Mouse (Mus musculus): ENCODE data around the gene C1ql4. TPM values are rescaled to one million over a fixed set of nuclear protein-coding genes. Genes with fewer than 3 reads are reported as not detected.

Gene C1ql4
- 0.28 and 0.33 TPM in 2 replicates for polyA plus RNA-seq (2015; fragmentation: Nextera tagmentation; extraction: Ambion mirVana)

DNA sequence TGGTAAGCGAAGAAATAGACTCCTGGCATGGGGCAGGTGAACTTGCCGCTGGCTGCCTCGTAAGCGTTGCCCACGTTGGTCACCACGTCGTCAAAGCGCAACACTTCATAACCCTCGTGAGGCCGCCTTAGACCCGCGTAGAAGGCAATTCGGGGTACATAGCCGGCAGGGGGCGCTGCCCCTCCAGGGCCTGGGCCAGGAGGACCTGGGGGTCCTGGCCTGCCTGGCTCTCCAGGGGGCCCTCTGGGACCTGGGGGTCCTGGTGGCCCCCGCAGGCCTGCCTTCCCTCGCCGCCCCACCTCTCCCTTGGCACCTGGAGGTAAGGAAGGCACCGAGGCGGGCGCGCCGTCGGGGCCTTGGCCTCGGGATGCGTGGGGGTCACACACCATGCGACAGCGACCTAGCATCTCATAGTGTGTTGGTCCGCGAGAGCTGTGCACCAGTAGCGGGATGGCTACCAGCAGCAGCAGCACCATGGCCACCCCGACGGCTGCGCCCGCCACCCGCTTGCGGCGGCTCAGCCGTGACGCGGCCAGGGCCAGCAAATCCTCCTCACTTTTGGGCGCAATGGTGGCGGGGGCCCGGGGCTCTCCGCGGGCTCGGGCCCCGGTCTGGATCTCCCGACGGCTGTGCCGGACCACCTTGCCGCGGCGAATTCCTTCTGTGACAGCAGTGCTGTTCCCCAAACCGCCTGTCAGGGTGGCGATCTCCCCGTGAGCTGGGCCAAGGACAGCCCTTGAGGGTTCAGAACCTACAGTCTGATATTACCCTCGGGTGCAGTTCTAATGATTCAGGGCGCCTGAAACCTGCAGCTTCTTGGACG lies at the start of gene C1ql4:
TSS of gene C1ql4 (minus strand) at position 565 of the 823 bp plus-strand sequence.
- Histone ChIP-seq H3K27me3 (peaks cover 53% of the 10 kb centered on the region), H3K27ac (replicated peaks) (no peak within 1 kb of the TSS), H3K4me1 (peaks cover 16% of the 10 kb centered on the region), H3K9me3 (no peaks in the 10 kb centered on the region), H3K4me2 (replicated peaks) (peak within 1 kb of the TSS; percentile 41), H3K9ac (replicated peaks) (peak within 1 kb of the TSS; percentile 20; the same call in 1 of the 2 replicates), H3K4me3 (peak within 1 kb of the TSS; percentile 27), H3K36me3 (0 out of 2 replicates have a peak, but pooled peaks cover under 1% of the 10 kb centered on the region)
- no peak for ATAC-seq (replicated peaks)
- 7% methylated on average over 60 of the region's 60 CpGs for WGBS

DNA sequence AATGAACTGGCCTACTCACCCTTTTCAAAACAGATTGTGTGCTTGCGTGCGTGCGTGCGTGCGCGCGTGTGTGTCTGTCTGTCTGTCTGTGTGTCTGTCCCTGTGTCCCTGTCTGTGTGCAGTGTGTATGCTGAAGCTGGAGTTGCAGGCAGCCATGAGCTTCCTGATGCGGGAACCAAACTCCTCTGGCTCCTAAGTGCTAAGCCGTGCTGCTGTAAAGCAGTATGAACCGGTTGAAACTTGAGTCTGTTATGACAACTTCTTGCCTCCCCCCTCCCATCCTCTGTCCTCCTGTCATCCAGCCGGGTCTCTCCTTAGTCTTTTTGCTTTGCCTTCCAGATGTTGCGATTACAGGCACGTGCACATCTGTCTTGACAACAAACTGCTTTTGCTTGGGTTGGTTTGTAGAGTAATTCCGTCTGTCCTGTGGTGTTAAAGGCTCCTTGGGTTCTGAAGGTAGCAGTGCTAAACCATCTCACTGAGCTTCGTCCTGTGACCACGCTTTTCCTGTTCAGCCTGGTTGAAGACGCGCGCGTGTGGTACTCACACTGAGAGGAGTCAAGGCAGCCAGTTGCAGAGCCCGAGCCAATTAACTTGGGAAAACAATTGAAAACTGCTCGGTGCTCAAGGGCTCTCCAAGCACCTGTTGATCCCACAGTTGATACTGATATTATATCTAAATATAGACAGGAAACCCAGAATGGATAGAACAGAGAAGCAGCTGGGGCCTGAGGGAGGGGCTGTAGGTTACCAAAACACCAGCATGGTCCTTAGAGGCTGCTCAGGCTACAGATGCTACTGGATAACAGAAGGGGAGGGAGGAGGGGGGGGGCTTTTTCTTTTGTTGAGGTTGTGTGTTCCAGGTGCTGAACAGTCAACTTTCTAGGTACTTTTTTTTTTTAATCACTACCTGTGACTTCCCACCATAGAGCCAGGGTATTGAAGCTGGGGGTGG lies 42.6 kb upstream of the C1ql4 start:
- H3K9ac ChIP-seq (replicated peaks): no peak overlapping the region; the same call in 1 of the 2 replicates
- H3K27ac ChIP-seq (replicated peaks): no peak overlapping the region
- WGBS: 56% methylated on average over 22 of the region's 22 CpGs
- H3K4me2 ChIP-seq (replicated peaks): no peak overlapping the region
- peaks cover 40% of the 10 kb centered on the region for H3K4me1 ChIP-seq
- no peaks in the 10 kb centered on the region for H3K27me3 ChIP-seq
- no peaks in the 10 kb centered on the region for H3K9me3 ChIP-seq
- no peaks in the 10 kb centered on the region for H3K36me3 ChIP-seq
- H3K4me3 ChIP-seq: no peak overlapping the region
- no peak for ATAC-seq (replicated peaks)

DNA sequence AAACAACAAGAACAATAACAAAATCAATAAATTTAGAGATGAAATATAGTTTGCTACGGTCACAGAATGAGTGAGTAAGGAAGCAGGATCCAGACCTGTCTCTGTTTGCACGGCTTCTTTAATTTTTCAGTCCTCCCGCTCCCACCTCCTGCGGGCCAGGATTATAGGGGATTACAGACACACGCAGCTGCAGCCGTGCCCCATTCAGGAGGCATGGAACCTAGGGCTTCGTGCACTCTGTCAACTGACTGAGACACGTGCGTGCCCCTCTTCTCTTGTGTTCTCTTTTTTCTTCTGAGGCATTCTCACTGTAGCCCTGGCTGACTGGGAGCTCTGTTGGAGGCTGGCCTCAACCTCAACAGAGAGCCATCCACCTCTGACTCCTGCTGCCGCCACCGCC lies 41.8 kb upstream of the C1ql4 start:
- ATAC-seq (replicated peaks): no peak
- Histone ChIP-seq H3K9ac (replicated peaks) (no peak overlapping the region; the same call in 1 of the 2 replicates), H3K4me1 (peaks cover 41% of the 10 kb centered on the region), H3K4me2 (replicated peaks) (no peak overlapping the region), H3K4me3 (no peak overlapping the region), H3K36me3 (no peaks in the 10 kb centered on the region), H3K27me3 (no peaks in the 10 kb centered on the region), H3K9me3 (no peaks in the 10 kb centered on the region), H3K27ac (replicated peaks) (no peak overlapping the region)
- 29% methylated on average over 11 of the region's 11 CpGs for WGBS

DNA sequence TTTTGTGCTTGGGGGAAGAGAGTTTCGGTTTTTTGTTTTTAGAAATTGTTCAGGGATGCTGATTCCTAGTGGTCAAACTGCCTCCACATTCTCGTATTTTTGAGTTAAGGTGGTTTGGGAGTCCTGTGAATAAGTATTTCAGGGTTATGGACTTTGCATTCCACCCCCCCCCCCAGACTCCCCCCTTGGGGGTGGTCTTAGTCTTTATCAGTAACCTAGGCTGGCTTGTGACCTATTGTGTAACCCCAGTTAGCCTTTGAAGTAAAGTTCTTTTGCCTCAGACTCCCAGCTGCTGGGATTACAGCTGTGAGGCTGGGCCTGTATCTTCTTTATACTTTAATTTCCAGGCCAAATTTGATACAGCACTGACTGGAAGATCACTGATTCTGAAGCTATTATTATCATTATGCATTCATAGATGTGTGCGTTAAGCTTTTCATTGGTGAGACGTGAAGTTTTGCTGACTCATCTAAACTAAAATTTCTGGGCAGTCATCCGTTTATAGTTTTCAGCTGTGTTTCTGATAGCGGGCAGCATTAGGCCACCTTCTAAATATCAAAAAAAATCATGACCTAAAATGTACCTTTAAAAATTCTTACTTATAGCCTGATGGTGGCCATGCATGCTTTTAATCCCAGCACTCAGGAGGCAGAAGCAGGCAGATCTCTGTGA lies 40.4 kb upstream of the C1ql4 start:
- Histone ChIP-seq H3K4me1 (peaks cover 38% of the 10 kb centered on the region), H3K27ac (replicated peaks) (no peak overlapping the region), H3K36me3 (no peaks in the 10 kb centered on the region), H3K9ac (replicated peaks) (peak overlapping the region; percentile 84; the same call in 1 of the 2 replicates), H3K4me2 (replicated peaks) (peak overlapping the region; percentile 74), H3K9me3 (no peaks in the 10 kb centered on the region), H3K27me3 (no peaks in the 10 kb centered on the region), H3K4me3 (peak overlapping the region; percentile 92)
- ATAC-seq (replicated peaks): no peak
- 62% methylated on average over 6 of the region's 6 CpGs for WGBS

DNA sequence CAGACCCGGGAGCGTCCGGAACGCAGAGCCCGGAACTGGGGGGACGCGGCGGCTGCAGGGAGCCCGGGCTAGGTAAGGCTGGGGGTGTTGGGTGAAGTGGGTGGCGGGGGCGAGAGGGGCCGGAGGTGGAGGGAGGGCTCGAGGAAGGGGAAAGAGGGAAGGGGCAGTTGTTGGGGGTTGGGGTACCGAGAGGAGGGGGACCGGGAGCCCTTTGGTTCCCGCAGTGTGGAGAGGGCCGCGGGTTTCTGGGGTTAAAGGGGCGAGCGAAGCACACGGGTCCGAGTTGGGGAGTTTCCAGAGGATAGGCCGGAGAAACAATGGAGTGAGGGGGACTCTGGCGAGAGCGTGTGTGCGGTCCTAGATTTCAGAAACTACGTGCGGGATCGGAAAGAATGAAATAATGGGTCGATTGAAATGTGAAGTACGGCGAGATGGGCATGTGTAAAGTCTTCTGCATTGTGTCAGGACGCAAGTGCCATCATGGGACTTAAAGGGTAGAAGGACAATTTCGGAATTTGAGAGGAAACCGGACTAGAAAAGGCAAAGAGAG lies 39.3 kb upstream of the C1ql4 start:
- ATAC-seq (replicated peaks): peak; percentile 33; the same call in 1 of the 2 replicates
- Histone ChIP-seq H3K4me1 (peaks cover 38% of the 10 kb centered on the region), H3K4me2 (replicated peaks) (peak overlapping the region; percentile 74), H3K27me3 (no peaks in the 10 kb centered on the region), H3K9ac (replicated peaks) (peak overlapping the region; percentile 84), H3K36me3 (no peaks in the 10 kb centered on the region), H3K27ac (replicated peaks) (peak overlapping the region; percentile 98), H3K4me3 (peak overlapping the region; percentile 92), H3K9me3 (no peaks in the 10 kb centered on the region)
- WGBS: under 1% methylated on average over 33 of the region's 35 CpGs

DNA sequence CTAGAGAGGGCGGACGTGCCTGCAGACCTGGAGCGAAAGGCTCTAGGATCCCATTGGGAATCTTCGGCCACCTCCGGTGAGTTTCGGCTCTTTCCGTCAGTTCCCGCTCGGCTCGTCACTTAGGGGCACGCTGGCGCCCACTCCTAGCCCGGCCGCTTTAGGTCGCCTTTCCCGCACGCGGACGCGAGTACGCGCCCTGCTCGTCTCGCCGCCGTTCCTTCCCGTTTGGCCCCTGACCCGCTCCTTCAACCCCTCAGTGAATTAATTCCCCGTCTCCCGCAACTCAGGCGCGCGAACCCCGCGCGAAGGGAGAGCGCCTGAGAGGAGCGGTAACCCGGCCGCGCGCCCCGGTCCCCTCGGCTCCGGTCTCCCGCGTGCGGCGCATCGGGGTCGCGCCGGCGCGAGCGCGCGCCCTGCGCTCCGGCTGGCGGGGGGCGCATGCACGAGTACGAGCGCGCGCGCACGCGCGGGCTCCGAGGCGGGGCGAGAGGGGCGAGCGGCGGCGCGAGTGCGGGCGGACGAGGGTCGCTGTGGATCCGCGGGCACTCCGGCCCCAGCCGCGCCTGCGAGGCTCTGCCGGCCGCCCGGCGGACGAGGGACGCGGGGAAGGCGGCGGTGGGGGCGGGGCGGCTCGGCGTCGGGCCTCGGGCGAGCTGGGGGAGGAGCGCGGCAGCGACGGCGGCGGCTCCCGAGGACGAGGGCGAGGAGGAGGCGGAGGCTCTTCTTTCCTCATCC lies 38.6 kb upstream of the C1ql4 start:
- peak overlapping the region; percentile 98 for H3K27ac ChIP-seq (replicated peaks)
- H3K27me3 ChIP-seq: no peaks in the 10 kb centered on the region
- H3K4me1 ChIP-seq: peaks cover 38% of the 10 kb centered on the region
- peak; percentile 93 for ATAC-seq (replicated peaks)
- H3K9me3 ChIP-seq: no peaks in the 10 kb centered on the region
- H3K4me2 ChIP-seq (replicated peaks): peak overlapping the region; percentile 74
- H3K9ac ChIP-seq (replicated peaks): peak overlapping the region; percentile 84
- under 1% methylated on average over 115 of the region's 115 CpGs for WGBS
- H3K36me3 ChIP-seq: no peaks in the 10 kb centered on the region
- H3K4me3 ChIP-seq: peak overlapping the region; percentile 92

DNA sequence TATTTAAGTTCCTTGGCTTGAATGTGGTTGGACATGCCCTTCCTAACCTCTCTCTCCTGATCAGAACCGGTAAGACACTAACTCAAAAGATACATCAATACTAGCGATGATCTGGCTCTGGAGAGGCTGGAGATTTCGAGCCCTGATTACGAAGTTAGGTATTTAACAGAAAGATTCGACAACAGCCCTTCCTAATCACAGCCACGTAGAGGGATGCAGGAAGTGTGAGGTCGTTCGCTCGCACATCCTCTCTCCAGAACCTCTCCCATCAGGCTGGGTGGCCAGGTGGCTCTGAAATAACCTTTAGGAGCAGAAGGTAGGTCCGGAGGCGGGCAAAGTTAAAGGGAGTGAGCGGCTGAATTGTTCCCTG lies 38.1 kb upstream of the C1ql4 start, which contains the start of gene Spats2:
TSS of gene Spats2 (plus strand) at position 206 of the 370 bp plus-strand sequence.
- H3K9me3 ChIP-seq: no peaks in the 10 kb centered on the region
- no peaks in the 10 kb centered on the region for H3K27me3 ChIP-seq
- H3K4me3 ChIP-seq: peak within 1 kb of the TSS; percentile 92
- H3K4me2 ChIP-seq (replicated peaks): peak within 1 kb of the TSS; percentile 74
- WGBS: 2% methylated on average over 12 of the region's 12 CpGs
- H3K27ac ChIP-seq (replicated peaks): peak within 1 kb of the TSS; percentile 98
- no peak for ATAC-seq (replicated peaks)
- peak within 1 kb of the TSS; percentile 84 for H3K9ac ChIP-seq (replicated peaks)
- peaks cover 36% of the 10 kb centered on the region for H3K4me1 ChIP-seq
- H3K36me3 ChIP-seq: no peaks in the 10 kb centered on the region

DNA sequence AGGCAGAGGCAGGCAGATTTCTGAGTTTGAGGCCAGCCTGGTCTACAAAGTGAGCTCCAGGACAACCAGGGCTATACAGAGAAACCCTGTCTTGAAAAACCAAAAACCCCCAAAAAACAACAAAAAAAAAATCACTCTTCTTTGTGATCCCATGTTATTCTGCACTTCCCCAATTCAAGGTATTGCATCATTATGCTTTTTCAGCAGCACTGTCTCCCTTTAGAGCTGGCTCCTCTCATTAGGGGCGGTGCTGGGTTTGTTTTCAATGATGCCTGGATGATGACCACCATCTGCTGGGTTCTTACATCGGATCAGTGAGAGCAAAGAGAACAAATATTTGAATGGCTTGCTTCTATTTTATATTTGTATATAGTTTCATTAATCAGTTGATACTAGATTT lies 35.0 kb upstream of the C1ql4 start:
- Histone ChIP-seq H3K9me3 (no peaks in the 10 kb centered on the region), H3K4me1 (peaks cover 7% of the 10 kb centered on the region), H3K27me3 (no peaks in the 10 kb centered on the region), H3K27ac (replicated peaks) (no peak overlapping the region), H3K36me3 (no peaks in the 10 kb centered on the region), H3K9ac (replicated peaks) (no peak overlapping the region), H3K4me2 (replicated peaks) (no peak overlapping the region), H3K4me3 (no peak overlapping the region)
- ATAC-seq (replicated peaks): no peak
- WGBS: 66% methylated on average over 2 of the region's 2 CpGs

DNA sequence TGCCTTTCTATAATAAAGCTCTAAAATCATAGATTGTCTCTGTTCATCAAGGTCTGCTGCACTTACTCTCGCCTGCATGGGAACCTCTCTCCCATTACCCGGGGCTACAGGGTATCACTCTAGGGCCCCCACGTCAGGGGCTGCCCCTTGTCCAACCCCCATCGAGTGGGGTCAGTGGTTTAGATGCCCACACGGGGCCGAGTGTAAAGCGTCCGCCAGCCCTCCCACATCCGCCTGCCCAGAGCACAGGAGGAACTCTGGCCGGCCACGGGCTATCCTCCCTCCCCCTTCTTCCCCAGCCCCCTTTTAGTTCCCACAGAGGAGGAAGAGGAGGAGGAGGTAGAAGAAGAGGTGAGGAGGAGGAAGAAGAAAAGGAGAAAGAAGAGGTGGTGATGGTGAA lies 33.2 kb upstream of the C1ql4 start:
- Histone ChIP-seq H3K9me3 (no peaks in the 10 kb centered on the region), H3K4me3 (no peak overlapping the region), H3K4me2 (replicated peaks) (no peak overlapping the region), H3K4me1 (peaks cover 5% of the 10 kb centered on the region; the same call in 1 of the 2 replicates), H3K9ac (replicated peaks) (no peak overlapping the region), H3K36me3 (no peaks in the 10 kb centered on the region), H3K27ac (replicated peaks) (no peak overlapping the region), H3K27me3 (no peaks in the 10 kb centered on the region)
- no peak for ATAC-seq (replicated peaks)
- 25% methylated on average over 11 of the region's 11 CpGs for WGBS

DNA sequence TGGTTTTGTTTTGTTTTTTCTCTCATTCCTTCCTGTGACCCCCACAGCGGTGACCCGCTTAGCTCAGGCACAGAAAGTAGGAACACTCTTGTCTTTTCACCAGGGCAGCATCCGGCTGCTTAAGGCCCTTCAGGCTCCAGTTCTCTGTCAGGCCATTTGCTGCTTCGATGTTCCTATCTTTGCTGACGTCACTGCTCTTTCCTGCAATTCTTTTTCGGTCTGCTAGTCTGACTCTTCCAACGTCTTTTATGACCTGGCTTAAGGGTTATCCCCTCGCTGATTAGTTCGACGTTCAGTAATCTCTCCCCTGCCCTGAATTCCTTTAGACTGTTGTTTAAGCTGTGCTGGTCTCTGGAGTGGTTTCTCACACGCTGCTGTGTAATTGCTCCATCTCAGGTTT lies 28.9 kb upstream of the C1ql4 start:
- WGBS: 61% methylated on average over 11 of the region's 11 CpGs
- Histone ChIP-seq H3K9me3 (no peaks in the 10 kb centered on the region), H3K4me3 (no peak overlapping the region), H3K27ac (replicated peaks) (no peak overlapping the region), H3K4me1 (no peaks in the 10 kb centered on the region), H3K9ac (replicated peaks) (no peak overlapping the region), H3K36me3 (no peaks in the 10 kb centered on the region), H3K27me3 (no peaks in the 10 kb centered on the region), H3K4me2 (replicated peaks) (no peak overlapping the region)
- ATAC-seq (replicated peaks): no peak

DNA sequence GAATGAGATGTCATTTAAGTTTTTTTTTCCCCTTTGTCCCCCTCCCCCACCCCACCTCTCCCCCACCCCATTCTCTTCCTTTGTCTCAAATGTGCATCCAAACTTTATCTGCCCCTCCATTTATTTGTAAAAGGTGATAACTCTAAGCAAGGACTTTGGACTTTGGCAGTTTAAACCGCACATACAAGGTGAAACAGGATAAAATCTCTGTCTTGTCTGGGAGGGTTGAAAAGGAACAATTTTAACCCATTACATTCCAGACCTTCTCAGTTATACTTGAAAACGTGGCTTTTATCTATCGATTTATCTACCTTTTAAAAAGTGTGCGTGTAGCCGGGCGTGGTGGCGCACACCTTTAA lies 27.4 kb upstream of the C1ql4 start:
- H3K4me3 ChIP-seq: no peak overlapping the region
- 84% methylated on average over 7 of the region's 7 CpGs for WGBS

More for the DNA sequence above, 27.4 kb upstream of the C1ql4 start:
- Histone ChIP-seq H3K9ac (replicated peaks) (no peak overlapping the region), H3K9me3 (no peaks in the 10 kb centered on the region), H3K4me2 (replicated peaks) (no peak overlapping the region), H3K4me1 (no peaks in the 10 kb centered on the region), H3K36me3 (no peaks in the 10 kb centered on the region), H3K27me3 (no peaks in the 10 kb centered on the region), H3K27ac (replicated peaks) (no peak overlapping the region)
- ATAC-seq (replicated peaks): no peak
